Mouse (Mus musculus): ENCODE data around the gene Gm17387.

DNA sequence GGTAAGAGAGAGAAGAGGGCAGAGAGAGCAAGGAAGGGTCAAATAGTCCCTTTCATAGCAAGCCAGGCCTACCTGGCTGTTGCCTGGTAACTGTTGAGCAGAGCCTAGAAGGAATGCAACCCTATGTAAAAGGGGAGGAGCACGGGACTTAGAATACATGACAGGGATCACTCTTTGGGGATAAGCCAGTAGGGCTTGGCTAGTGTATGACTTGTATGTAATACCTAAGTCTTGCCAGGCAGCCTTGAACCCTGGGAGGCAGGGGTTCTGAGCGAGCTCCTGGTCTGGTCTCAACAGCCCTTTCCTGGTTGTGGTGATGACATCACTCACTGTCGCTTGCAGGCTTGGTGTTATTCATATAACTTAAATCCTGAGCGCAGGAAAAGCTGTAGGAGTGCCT, 39.9 kb upstream of the Gm17387 start:
- TF ChIP-seq CTCF (IDR thresholded peaks at IDR 0.05; ENCODE audit: low read depth, low read length) (no peak), POLR2A (IDR thresholded peaks at IDR 0.05; ENCODE audit: insufficient read depth, low read length) (no peak), EP300 (IDR thresholded peaks at IDR 0.05; ENCODE audit: insufficient read depth, low read depth, low read length) (no peak)
